Mouse (Mus musculus): ENCODE measurements at regions not wholly inside any gene's neighbourhood (a gene's known extent, or its start where the extent isn't known, plus 50 kb on each side); places are given as distances from the start of the nearest gene placed in this dataset.
"Not testable (repeated sequence)": the region's sequence is repeated elsewhere in the genome, so short reads cannot be mapped to it uniquely, and the experiment has no call there.

GRCm38 (mm10) chr13:3341416-3341815, 196.4 kb upstream of the Gdi2 start:
- in situ Hi-C loops (cut with MboI, MseI): loop anchor here (5.0 kb wide), 1 partner anchor 66 kb away; no protein-coding TSS in a partner anchor

GRCm38 (mm10) chr13:3343611-3344010, 194.3 kb upstream of the Gdi2 start:
- in situ Hi-C loops (cut with MboI, MseI): loop anchor here (5.0 kb wide), 1 partner anchor 64 kb away; no protein-coding TSS in a partner anchor

GRCm38 (mm10) chr13:3354912-3355311, 183.0 kb upstream of the Gdi2 start:
- in situ Hi-C loops (cut with MboI, MseI): not testable (repeated sequence)

- in situ Hi-C loops (cut with MboI, MseI): no loop called here
These were observed 179.7 kb upstream of the Gdi2 start for GRCm38 (mm10) chr13:3358079-3358608.

GRCm38 (mm10) chr13:3358996-3359750, 178.7 kb upstream of the Gdi2 start:
- in situ Hi-C loops (cut with MboI, MseI): no loop called here

- in situ Hi-C loops (cut with MboI, MseI): not testable (repeated sequence)
These were observed 178.1 kb upstream of the Gdi2 start for GRCm38 (mm10) chr13:3359751-3360260.

GRCm38 (mm10) chr13:3360503-3361490, 177.1 kb upstream of the Gdi2 start:
- in situ Hi-C loops (cut with MboI, MseI): no loop called here

GRCm38 (mm10) chr13:3372701-3373100, 165.2 kb upstream of the Gdi2 start:
- in situ Hi-C loops (cut with MboI, MseI): no loop called here

- in situ Hi-C loops (cut with MboI, MseI): not testable (repeated sequence)
These were observed 164.2 kb upstream of the Gdi2 start for GRCm38 (mm10) chr13:3373522-3374220.

GRCm38 (mm10) chr13:3374796-3375195, 163.1 kb upstream of the Gdi2 start:
- in situ Hi-C loops (cut with MboI, MseI): no loop called here

GRCm38 (mm10) chr13:3377801-3378200, 160.1 kb upstream of the Gdi2 start:
- in situ Hi-C loops (cut with MboI, MseI): not testable (repeated sequence)

GRCm38 (mm10) chr13:3405783-3406182, 132.1 kb upstream of the Gdi2 start:
- in situ Hi-C loops (cut with MboI, MseI): loop anchor here (5.0 to 25.0 kb wide), 4 partner anchors 63 to 507 kb away; partner anchors contain the start of genes Net1 and Tubal3

GRCm38 (mm10) chr13:3406236-3407017, 131.4 kb upstream of the Gdi2 start:
- in situ Hi-C loops (cut with MboI, MseI): loop anchor here (5.0 to 25.0 kb wide), 4 partner anchors 64 to 506 kb away; partner anchors contain the start of genes Net1 and Tubal3

GRCm38 (mm10) chr13:3410281-3410680, 127.6 kb upstream of the Gdi2 start:
- in situ Hi-C loops (cut with MboI, MseI): loop anchor here (25.0 kb wide), 1 partner anchor 502 kb away; the partner anchor contains the start of genes Net1 and Tubal3

- in situ Hi-C loops (cut with MboI, MseI): loop anchor here (25.0 kb wide), 1 partner anchor 495 kb away; the partner anchor contains the start of genes Net1 and Tubal3
These were observed 120.8 kb upstream of the Gdi2 start for GRCm38 (mm10) chr13:3417026-3417425.

GRCm38 (mm10) chr13:3455374-3455773, 82.5 kb upstream of the Gdi2 start:
- in situ Hi-C loops (cut with MboI, MseI): not testable (repeated sequence)

GRCm38 (mm10) chr13:3476884-3477283, 61.0 kb upstream of the Gdi2 start:
- in situ Hi-C loops (cut with MboI, MseI): no loop called here

GRCm38 (mm10) chr13:3477997-3478728, 59.7 kb upstream of the Gdi2 start:
- in situ Hi-C loops (cut with MboI, MseI): no loop called here
